Mouse (Mus musculus): ENCODE data around the gene Ccdc106.

- TF ChIP-seq CTCF (IDR thresholded peaks at IDR 0.05) (no peak), POLR2A (IDR thresholded peaks at IDR 0.05; ENCODE audit: insufficient read depth, low read depth, low read length) (no peak)
Observed at GRCm38 (mm10) chr7:5056651-5057263, 36.4 kb downstream of the Ccdc106 start.
